Mouse (Mus musculus) olfactory bulb, adult 2 months (tissue): ENCODE results near the gene Rnf150. TPM values are rescaled to one million over a fixed set of nuclear protein-coding genes. Genes with fewer than 3 reads are reported as not detected.

ENCODE experiments used
- H3K27ac ChIP-seq: fragments of 200-500 bp; 2 replicates; pipeline ENCODE4 v1.5.1; 2012; ENCODE audit warnings: low read depth, low read length; ENCODE audit not compliant: insufficient read depth
- H3K4me1 ChIP-seq: fragments of 200-500 bp; 2 replicates; pipeline ENCODE4 v1.6.1; 2012; ENCODE audit warnings: low read length; ENCODE audit not compliant: control insufficient read depth, insufficient read depth
- H3K4me3 ChIP-seq: fragments of 200-500 bp; 2 replicates; pipeline ENCODE4 v1.5.1; 2012; ENCODE audit warnings: mild to moderate bottlenecking, low read depth, low read length, moderate library complexity; ENCODE audit not compliant: insufficient read depth
- CTCF ChIP-seq: fragments of 200-500 bp; IDR thresholded peaks from 2 replicates; pipeline ENCODE4 v1.5.1; 2012; ENCODE audit warnings: low read depth, mild to moderate bottlenecking, low read length, moderate library complexity; ENCODE audit not compliant: insufficient read depth
- POLR2A ChIP-seq: fragments of 200-500 bp; IDR thresholded peaks from 2 replicates; pipeline ENCODE4 v1.6.1; 2012; ENCODE audit warnings: mild to moderate bottlenecking, low read depth, low read length, moderate library complexity; ENCODE audit not compliant: insufficient read depth
- WGBS: fragments of 180-500 bp; shearing (Covaris S2); methylation state at CpG from one replicate; pipeline ENCODE4 v1.1.7; 2018; 5-methylcytosine and 5-hydroxymethylcytosine counted together
- polyA plus RNA-seq: library from polyadenylated mRNA; stranded (reverse); fragments of >200 nt; gene quantifications from 2 replicates; pipeline ENCODE4 v1.2.4, GENCODE M21; 2012; ENCODE audit warnings: low replicate concordance; ENCODE audit not compliant: missing spikeins, insufficient read depth, insufficient read length

The Rnf150 gene
- polyA plus RNA-seq, 1 experiment, result not detected

GRCm38 (mm10) chr8:83028211-83028610 is 165.1 kb downstream of the Rnf150 start:
- TF ChIP-seq CTCF, result no peak
- no peak for TF ChIP-seq POLR2A
- no peaks in the 10 kb centered on the region for H3K4me1 ChIP-seq
- H3K27ac ChIP-seq, result no peak overlapping the region
- H3K4me3 ChIP-seq, result no peak overlapping the region
- 80% methylated on average over 2 of the region's 2 CpGs for WGBS

GRCm38 (mm10) chr8:83032800-83033199 is 169.6 kb downstream of the Rnf150 start:
- TF ChIP-seq CTCF, result no peak
- no peak for TF ChIP-seq POLR2A
- Histone ChIP-seq H3K4me1 (no peaks in the 10 kb centered on the region), H3K27ac (no peak overlapping the region), H3K4me3 (no peak overlapping the region)
- WGBS, result 60% methylated on average over 7 of the region's 7 CpGs

GRCm38 (mm10) chr8:83035141-83035540 is 172.0 kb downstream of the Rnf150 start:
- 93% methylated on average over 5 of the region's 5 CpGs for WGBS
- no peak overlapping the region for H3K4me3 ChIP-seq

GRCm38 (mm10) chr8:83036521-83037166 is 173.5 kb downstream of the Rnf150 start:
- Histone ChIP-seq H3K4me1 (no peaks in the 10 kb centered on the region), H3K4me3 (no peak overlapping the region), H3K27ac (no peak overlapping the region)
- no peak for TF ChIP-seq POLR2A
- TF ChIP-seq CTCF, result no peak
- WGBS, result 89% methylated on average over 3 of the region's 3 CpGs

More at GRCm38 (mm10) chr8:83035141-83035540, 172.0 kb downstream of the Rnf150 start:
- Histone ChIP-seq H3K4me1 (no peaks in the 10 kb centered on the region), H3K27ac (no peak overlapping the region)
- TF ChIP-seq POLR2A (no peak), CTCF (no peak)

GRCm38 (mm10) chr8:83037321-83037720 is 174.2 kb downstream of the Rnf150 start:
- Histone ChIP-seq H3K4me1 (no peaks in the 10 kb centered on the region), H3K4me3 (no peak overlapping the region), H3K27ac (no peak overlapping the region)
- 93% methylated on average over 1 of the region's 1 CpGs for WGBS
- TF ChIP-seq POLR2A (no peak), CTCF (no peak)

- H3K27ac ChIP-seq, result no peak overlapping the region
- WGBS, result 75% methylated on average over 10 of the region's 10 CpGs
- no peak overlapping the region for H3K4me3 ChIP-seq
- H3K4me1 ChIP-seq, result peaks cover 3% of the 10 kb centered on the region
- no peak for TF ChIP-seq CTCF
- no peak for TF ChIP-seq POLR2A
Observed at GRCm38 (mm10) chr8:83038575-83038974, 175.4 kb downstream of the Rnf150 start.

- no peak overlapping the region for H3K4me3 ChIP-seq
- TF ChIP-seq POLR2A, result no peak
- no peak for TF ChIP-seq CTCF
- peaks cover 3% of the 10 kb centered on the region for H3K4me1 ChIP-seq
- WGBS, result 81% methylated on average over 4 of the region's 4 CpGs
- H3K27ac ChIP-seq, result no peak overlapping the region
Observed at GRCm38 (mm10) chr8:83041440-83041839, 178.3 kb downstream of the Rnf150 start.

GRCm38 (mm10) chr8:83046912-83047311 is 183.8 kb downstream of the Rnf150 start:
- Histone ChIP-seq H3K27ac (no peak overlapping the region), H3K4me3 (no peak overlapping the region), H3K4me1 (peaks cover 7% of the 10 kb centered on the region)
- 88% methylated on average over 9 of the region's 9 CpGs for WGBS
- TF ChIP-seq POLR2A, result no peak
- TF ChIP-seq CTCF, result no peak

GRCm38 (mm10) chr8:83048527-83048926 is 185.4 kb downstream of the Rnf150 start:
- peaks cover 4% of the 10 kb centered on the region; the same call in 1 of the 2 replicates for H3K4me1 ChIP-seq
- no peak overlapping the region for H3K27ac ChIP-seq
- no peak for TF ChIP-seq CTCF
- TF ChIP-seq POLR2A, result no peak
- 77% methylated on average over 6 of the region's 6 CpGs for WGBS
- no peak overlapping the region for H3K4me3 ChIP-seq
